ENCODE assay signal across 8 mouse cellular contexts in genomic region chr5:131007871-131008505, GRCm38 (mm10).
DNase-seq lines count a peak whose midpoint lies in the region; ATAC-seq and TF ChIP-seq lines count a peak whose summit lies in the region.

No protein-coding gene starts in this region.

- no peak overlapping the region for H3K27ac ChIP-seq in kidney, embryonic 14.5 days (ENCODE audit: low read depth, low read length)
- H3K27ac ChIP-seq in ES-Bruce4 (ENCODE audit: insufficient read depth, low read length) = no peak overlapping the region
- H3K27ac ChIP-seq in embryonic facial prominence, embryonic 10.5 days (replicated peaks) = no peak overlapping the region

- no peaks in the 10 kb centered on the region for H3K36me3 ChIP-seq in kidney, embryonic 14.5 days (ENCODE audit: control insufficient read depth, insufficient read depth, low read length)
- H3K36me3 ChIP-seq in ES-Bruce4 (ENCODE audit: control insufficient read depth, insufficient read depth, low read length, poor library complexity, severe bottlenecking) = no peaks in the 10 kb centered on the region
- no peaks in the 10 kb centered on the region for H3K36me3 ChIP-seq in embryonic facial prominence, embryonic 10.5 days (replicated peaks)

- H3K9me3 ChIP-seq in kidney, embryonic 14.5 days (ENCODE audit: control insufficient read depth, low read length) = no peaks in the 10 kb centered on the region; the same call in 1 of the 2 replicates
- H3K9me3 ChIP-seq in ES-Bruce4 (replicated peaks; ENCODE audit: control insufficient read depth, insufficient read depth, low read length, poor library complexity, severe bottlenecking) = no peaks in the 10 kb centered on the region
- H3K9me3 ChIP-seq in embryonic facial prominence, embryonic 10.5 days = no peaks in the 10 kb centered on the region

- WGBS in kidney, embryonic 14.5 days = 83% methylated on average over 3 of the region's 3 CpGs
- WGBS in embryonic facial prominence, embryonic 10.5 days = 69% methylated on average over 3 of the region's 3 CpGs

- TF ChIP-seq POLR2A in ES-Bruce4 (IDR thresholded peaks at IDR 0.05; ENCODE audit: insufficient read depth, low read length) = no peak

- H3K4me2 ChIP-seq in kidney, embryonic 14.5 days (replicated peaks; ENCODE audit: low read depth, low read length) = no peak overlapping the region

- H3K4me3 ChIP-seq in kidney, embryonic 14.5 days (ENCODE audit: low read length) = no peak overlapping the region
- no peak overlapping the region for H3K4me3 ChIP-seq in ES-Bruce4 (ENCODE audit: low read depth, low read length)
- H3K4me3 ChIP-seq in embryonic facial prominence, embryonic 10.5 days = no peak overlapping the region

- no peaks in the 10 kb centered on the region for H3K27me3 ChIP-seq in kidney, embryonic 14.5 days (ENCODE audit: control insufficient read depth, insufficient read depth, low read length)
- no peaks in the 10 kb centered on the region for H3K27me3 ChIP-seq in ES-Bruce4 (ENCODE audit: control insufficient read depth, insufficient read depth, low read length, poor library complexity, severe bottlenecking)
- H3K27me3 ChIP-seq in embryonic facial prominence, embryonic 10.5 days (replicated peaks; ENCODE audit: low read depth, poor library complexity, severe bottlenecking) = no peaks in the 10 kb centered on the region

- no peak overlapping the region for H3K9ac ChIP-seq in kidney, embryonic 14.5 days (ENCODE audit: low read depth, low read length)
- no peak overlapping the region for H3K9ac ChIP-seq in ES-Bruce4 (ENCODE audit: low read depth, poor library complexity, severe bottlenecking)

- H3K4me1 ChIP-seq in kidney, embryonic 14.5 days (ENCODE audit: control insufficient read depth, insufficient read depth, low read length) = no peaks in the 10 kb centered on the region
- no peaks in the 10 kb centered on the region for H3K4me1 ChIP-seq in ES-Bruce4 (ENCODE audit: control insufficient read depth, insufficient read depth, low read length)
- no peaks in the 10 kb centered on the region for H3K4me1 ChIP-seq in embryonic facial prominence, embryonic 10.5 days

- no peak for TF ChIP-seq EP300 in ES-Bruce4 (IDR thresholded peaks at IDR 0.05; ENCODE audit: insufficient read depth, low read depth, low read length)

- DNase-seq in kidney, adult 18-20 months = peak; percentile 50
- DNase-seq in adrenal gland, postnatal 10 days = peak; percentile 69
- peak; percentile 49 for DNase-seq in embryonic facial prominence, embryonic 10.5 days (ENCODE audit: low spot score)
- peak; percentile 30 to 58 for DNase-seq in layer of hippocampus, adult 8-10 months (ENCODE audit: low spot score in 2 of 2)
- peak; percentile 60 for DNase-seq in retina, postnatal 1 day
- DNase-seq in thymus, postnatal 14 days = no peak

- no peak for ATAC-seq in kidney, embryonic 14.5 days (ENCODE audit: low FRiP score, low TSS enrichment)

- TF ChIP-seq CTCF in ES-Bruce4 (IDR thresholded peaks at IDR 0.05; ENCODE audit: low read depth, low read length) = peak; percentile 49
